Mouse (Mus musculus): ENCODE data around the gene Prtn3.

Gene Prtn3

DNA sequence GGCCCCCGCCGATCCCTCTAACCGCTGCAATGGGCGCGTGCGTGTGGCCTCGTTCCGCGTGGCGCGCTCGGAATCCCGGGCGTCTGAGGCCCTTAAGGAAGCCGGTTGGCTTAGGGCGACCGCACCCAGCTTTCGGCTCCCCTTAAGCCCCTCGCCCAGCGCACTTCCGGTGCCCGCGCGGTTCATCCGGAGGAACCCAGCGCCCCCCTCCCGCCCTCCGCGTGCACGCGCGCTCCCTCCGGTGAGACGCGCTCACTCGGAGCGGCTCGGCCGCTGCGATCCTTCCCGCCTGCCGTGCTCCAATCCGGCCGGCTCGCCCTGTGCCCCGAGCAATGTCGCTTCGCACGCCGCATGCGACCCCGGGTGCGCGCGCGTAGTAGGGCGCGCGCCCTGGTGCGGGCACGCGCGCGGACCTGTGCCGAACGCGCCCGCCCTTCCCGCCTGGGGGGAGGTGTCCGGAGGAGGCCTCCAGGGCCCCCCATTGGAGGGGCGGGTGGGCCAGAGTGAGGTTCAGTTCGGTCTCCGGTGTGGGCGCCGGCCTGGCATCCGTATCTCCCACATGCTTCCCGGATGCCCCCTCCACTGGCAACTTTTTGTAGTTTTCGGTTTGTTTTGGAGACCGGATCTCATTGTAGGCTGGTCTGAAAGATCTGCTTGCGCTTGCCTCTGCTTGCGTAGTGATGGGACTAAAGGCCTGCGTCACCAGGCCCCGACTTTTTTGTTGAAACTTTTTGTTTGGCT is 19.3 kb upstream of the Prtn3 start:
- DNase-seq (ENCODE audit: low read depth, low spot score): peak; percentile 88

DNA sequence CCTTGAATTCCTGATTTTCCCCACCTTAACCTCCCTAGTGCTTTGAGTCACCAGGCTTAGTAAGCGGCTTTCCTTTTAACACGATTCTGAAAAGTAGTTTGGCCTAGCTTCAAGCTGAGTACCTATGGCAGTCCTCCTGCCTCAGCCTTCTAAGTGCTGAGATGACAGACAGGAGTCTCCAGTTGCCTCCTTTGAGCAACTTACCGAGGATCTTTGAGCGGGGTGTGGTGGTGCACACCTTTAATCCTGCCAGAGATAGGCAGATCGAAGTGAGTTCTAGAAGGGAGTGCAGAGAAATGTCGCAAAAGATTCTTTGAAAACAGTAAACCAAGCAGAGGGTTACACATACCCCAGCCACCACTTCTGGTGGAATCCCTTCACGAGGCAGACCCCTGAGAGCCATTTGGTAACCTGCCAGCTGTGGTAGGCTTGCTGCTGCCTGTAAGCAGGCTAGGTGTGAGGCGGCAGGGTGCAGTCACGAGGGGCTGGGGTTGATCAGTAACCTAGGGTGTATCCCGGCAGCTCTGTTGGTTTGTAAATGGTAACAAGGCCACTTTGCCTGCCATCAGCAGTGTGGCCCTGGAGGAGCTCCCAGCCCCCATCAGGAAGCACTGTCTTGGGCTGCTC is 18.6 kb upstream of the Prtn3 start:
- peak; percentile 63 for DNase-seq (ENCODE audit: low read depth, low spot score)

DNA sequence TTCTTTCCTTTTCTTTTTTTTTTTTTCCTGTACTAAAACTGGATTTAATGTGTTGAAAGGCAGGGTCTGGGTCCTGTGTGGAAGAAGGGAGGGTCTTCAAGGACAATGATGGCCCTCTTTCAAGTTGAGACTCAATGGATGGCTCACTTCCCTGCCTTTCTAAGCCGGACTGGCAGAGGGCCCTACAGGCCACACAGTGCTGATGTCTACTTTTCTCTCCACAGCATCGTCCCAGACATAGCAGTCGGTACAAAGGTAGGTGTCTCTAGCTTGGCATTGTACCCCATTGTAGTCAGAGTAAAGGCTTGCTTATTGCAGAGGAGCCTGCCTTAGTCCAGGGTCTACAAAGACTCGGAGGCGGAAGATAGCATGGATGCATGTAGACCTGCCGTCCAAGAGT is 18.0 kb upstream of the Prtn3 start:
- DNase-seq (ENCODE audit: low read depth, low spot score): no peak

- peak; percentile 18 for DNase-seq (ENCODE audit: low read depth, low spot score)
Observed at GRCm38 (mm10) chr10:79856704-79857451, 17.4 kb upstream of the Prtn3 start.

DNA sequence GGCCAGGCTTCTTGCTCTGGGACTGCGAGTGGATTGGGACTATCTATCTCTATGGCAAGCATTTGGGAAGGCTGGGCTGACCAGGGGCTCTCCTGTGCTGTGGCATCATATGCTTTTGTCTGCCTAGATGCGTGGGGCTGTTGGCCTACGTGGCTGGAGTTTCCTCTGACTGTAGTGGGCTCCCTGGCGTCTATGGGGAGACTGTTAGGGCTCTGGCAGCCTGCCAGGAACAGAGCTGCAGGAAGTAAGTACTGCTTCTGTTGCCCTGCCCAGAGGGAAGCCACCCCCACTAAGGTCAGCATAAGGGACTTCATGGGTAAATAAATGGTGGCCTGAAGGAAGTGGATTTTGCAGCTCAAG is 16.8 kb upstream of the Prtn3 start:
- DNase-seq (ENCODE audit: low read depth, low spot score): peak; percentile 75

GRCm38 (mm10) chr10:79857894-79858293 is 16.4 kb upstream of the Prtn3 start:
- DNase-seq (ENCODE audit: low read depth, low spot score): no peak

DNA sequence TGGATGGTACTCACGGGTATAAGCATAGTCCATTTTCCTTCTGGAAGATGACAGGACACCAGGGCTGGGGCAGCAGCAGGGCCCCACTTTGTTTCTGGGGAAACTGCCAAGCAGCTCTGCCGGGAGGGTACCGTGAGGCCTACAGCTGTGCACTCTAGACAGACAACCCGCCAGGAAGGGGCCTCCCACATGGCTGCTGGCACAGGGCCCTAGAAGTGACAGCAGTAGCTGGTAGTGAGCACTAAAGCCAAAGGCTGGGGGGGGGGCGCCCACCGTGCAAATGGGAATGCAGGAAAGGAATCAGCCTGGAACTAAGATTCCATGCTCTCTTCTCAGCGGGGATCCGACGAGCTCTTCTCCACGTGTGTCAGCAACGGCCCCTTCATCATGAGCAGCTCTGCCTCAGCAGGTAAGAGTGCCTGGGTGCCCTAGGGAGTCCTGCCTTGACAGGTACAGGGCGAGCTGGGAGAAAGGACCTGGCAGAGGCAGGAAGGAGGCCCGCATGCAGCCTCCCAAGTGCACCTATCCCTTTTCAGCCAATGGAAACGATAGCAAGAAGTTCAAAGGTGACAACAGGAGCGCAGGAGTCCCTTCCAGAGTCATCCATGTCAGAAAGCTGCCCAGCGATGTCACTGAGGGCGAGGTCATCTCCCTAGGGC is 15.7 kb upstream of the Prtn3 start:
- DNase-seq (ENCODE audit: low read depth, low spot score): no peak

DNA sequence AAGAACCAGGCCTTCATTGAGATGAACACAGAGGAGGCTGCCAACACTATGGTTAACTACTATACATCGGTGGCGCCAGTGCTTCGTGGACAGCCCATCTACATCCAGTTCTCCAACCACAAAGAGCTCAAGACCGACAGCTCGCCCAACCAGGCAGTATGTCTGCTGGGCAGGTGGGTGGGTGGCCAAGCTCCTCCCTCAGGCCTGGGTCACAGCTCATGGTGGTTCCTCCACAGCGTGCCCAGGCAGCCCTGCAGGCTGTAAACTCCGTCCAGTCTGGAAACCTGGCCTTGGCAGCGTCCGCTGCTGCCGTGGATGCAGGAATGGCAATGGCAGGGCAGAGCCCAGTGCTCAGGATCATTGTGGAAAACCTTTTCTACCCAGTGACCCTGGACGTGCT is 15.2 kb upstream of the Prtn3 start:
- DNase-seq (ENCODE audit: low read depth, low spot score): no peak

GRCm38 (mm10) chr10:79860079-79860911 is 14.0 kb upstream of the Prtn3 start:
- no peak for DNase-seq (ENCODE audit: low read depth, low spot score)

GRCm38 (mm10) chr10:79861230-79862048 is 12.8 kb upstream of the Prtn3 start:
- DNase-seq (ENCODE audit: low read depth, low spot score): no peak

DNA sequence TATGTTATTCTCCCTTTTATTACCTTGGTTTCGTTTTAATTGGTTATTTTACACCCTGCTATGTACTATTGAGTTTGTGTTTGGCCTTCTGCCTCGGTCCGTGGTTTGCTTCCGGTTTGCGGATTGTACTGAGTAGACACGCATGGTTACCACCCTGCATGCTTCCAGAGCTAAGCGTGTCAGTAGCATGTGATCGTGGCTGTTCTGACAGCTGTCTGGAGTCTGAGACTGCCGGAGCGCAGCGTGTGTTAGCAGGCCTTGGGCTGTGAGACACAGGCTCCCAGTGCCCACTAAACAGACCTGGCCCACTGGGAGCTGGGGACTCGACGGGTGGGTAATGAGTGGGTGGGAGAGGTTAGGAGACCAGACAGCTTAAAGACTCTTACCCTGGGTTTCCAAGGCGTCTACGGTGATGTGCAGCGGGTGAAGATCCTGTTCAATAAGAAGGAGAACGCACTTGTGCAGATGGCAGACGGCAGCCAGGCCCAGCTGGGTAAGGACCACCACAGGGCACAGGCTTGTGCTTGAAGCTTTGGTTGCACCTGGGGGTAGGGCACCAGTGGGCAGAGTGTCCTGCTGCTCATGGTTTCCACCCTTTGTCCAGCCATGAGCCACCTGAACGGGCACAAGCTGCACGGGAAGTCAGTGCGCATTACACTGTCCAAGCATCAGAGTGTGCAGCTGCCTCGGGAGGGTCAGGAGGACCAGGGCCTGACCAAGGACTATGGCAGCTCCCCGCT is 12.1 kb upstream of the Prtn3 start:
- no peak for DNase-seq (ENCODE audit: low read depth, low spot score)

GRCm38 (mm10) chr10:79862925-79863324 is 11.4 kb upstream of the Prtn3 start:
- DNase-seq (ENCODE audit: low read depth, low spot score): no peak

DNA sequence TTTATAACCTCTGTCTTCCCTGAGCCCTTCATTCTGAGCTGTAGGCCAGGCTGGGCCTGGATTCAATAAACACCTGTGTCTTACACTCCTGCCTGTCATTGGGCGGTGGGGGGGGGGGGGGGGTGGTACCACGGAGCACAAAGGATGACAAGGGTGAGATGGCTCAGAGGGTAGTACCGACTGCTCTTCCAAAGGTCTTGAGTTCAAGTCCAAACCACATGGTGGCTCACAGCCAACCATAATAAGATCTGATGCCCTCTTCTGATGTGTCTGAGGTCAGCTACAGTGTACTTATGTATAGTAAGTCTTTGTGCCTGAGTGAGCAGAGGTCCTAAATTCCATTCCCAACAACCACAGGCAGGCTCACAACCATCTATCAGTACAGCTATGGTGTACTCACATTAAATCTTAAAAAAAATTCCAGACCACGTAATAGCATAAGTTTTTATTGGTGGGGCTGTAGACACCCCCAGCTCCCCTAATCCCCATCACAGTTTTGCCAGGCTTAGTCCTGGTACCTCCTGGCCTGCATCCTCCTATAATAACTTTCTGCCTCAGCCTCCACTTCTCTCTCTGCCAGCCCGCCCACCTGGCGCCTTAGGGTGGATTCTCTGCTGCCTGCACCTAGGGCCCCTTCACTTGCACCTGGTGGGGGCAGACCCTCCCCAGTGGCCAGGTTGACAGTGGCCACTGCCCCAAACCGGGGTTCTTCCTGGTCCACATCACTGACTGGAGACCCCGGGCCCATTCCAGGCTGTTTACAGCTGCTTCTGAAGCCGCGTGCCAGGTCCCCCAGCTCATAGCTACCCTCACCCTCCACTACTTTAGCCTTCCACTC is 9.7 kb upstream of the Prtn3 start:
- DNase-seq (ENCODE audit: low read depth, low spot score): no peak

DNA sequence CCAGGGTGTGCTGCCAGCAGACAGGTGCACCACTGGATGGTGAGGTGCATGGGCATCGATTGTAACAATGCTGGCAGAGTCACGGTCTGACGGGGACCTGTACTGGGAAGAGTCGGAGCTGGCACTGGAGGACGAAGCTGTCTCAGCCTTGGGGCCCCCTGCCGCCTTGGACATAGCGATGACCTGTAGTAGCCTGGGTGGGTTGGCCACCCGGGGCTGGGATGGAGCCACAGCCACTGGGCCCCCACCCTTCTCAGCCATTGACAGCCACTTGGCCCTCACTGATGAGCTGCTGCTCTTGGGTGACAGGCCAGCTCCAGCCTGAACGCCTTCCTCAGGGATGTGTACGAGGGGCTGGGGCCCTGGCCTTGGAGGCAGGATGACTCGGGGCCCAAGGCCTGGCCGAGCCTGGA is 9.1 kb upstream of the Prtn3 start:
- no peak for DNase-seq (ENCODE audit: low read depth, low spot score)

DNA sequence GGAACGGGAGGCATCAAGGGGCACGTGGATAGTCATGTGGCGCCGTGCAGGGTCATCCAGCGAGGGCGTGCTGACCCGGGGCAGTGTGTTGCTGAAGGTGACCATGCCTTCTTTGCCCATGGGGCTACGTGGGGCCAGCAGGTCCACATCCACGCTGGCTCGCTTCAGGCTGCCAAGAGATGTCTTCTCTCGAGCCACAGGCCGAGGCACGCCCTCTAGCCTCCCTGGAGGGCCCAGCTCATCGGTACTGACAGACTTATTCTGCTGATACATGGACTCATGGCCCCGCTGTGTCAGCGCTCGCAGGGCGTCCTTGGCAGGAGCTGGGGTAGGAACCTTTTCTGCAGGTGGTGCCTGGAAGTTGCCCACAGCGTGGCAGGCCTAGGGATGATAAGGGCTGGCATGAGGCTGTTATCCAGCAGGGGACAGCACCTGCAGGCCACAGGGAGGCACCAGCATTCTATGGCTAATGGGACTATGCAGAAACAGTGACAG is 8.4 kb upstream of the Prtn3 start:
- no peak for DNase-seq (ENCODE audit: low read depth, low spot score)

GRCm38 (mm10) chr10:79866601-79867000 is 7.7 kb upstream of the Prtn3 start:
- no peak for DNase-seq (ENCODE audit: low read depth, low spot score)

GRCm38 (mm10) chr10:79871845-79872244 is 2.4 kb upstream of the Prtn3 start:
- no peak for DNase-seq (ENCODE audit: low read depth, low spot score)

GRCm38 (mm10) chr10:79872862-79873261 is 1.4 kb upstream of the Prtn3 start:
- no peak for DNase-seq (ENCODE audit: low read depth, low spot score)

GRCm38 (mm10) chr10:79873313-79873712 is 963 bp upstream of the Prtn3 start:
- peak; percentile 16 for DNase-seq (ENCODE audit: low read depth, low spot score)

Data from CD4-positive helper T cell, adult 2 months (primary cell).